Mouse (Mus musculus): ENCODE results near the gene Cdh12. TPM values are rescaled to one million over a fixed set of nuclear protein-coding genes. Genes with fewer than 3 reads are reported as not detected.
"Not testable (repeated sequence)": the region's sequence is repeated elsewhere in the genome, so short reads cannot be mapped to it uniquely, and the experiment has no call there.

Gene Cdh12
- total RNA-seq (2022), result not detected

GRCm38 (mm10) chr15:20448861-20449663 is at the start of gene Cdh12:
Cdh12 (plus strand) TSS chr15:20449265.
- DNase-seq (ENCODE audit: low spot score in 2 of 2), result no peak

GRCm38 (mm10) chr15:20403596-20403995 is 45.5 kb upstream of the Cdh12 start:
- no peak for DNase-seq (ENCODE audit: low spot score in 2 of 2)

- no peak for DNase-seq (ENCODE audit: low spot score in 2 of 2)
These were observed 35.7 kb upstream of the Cdh12 start for GRCm38 (mm10) chr15:20413397-20413796.

- no peak for DNase-seq (ENCODE audit: low spot score in 2 of 2)
These were observed 12.7 kb upstream of the Cdh12 start for GRCm38 (mm10) chr15:20436356-20436755.

- DNase-seq (ENCODE audit: low spot score in 2 of 2), result no peak
These were observed 1.5 kb downstream of the Cdh12 start for GRCm38 (mm10) chr15:20450558-20450957.

- DNase-seq (ENCODE audit: low spot score in 2 of 2), result no peak
These were observed 9.4 kb downstream of the Cdh12 start for GRCm38 (mm10) chr15:20458508-20458907.

- DNase-seq (ENCODE audit: low spot score in 2 of 2), result no peak
These were observed 13.4 kb downstream of the Cdh12 start for GRCm38 (mm10) chr15:20462500-20462899.

- no peak for DNase-seq (ENCODE audit: low spot score in 2 of 2)
These were observed 14.5 kb downstream of the Cdh12 start for GRCm38 (mm10) chr15:20463601-20464000.

GRCm38 (mm10) chr15:20550979-20551378 is 101.9 kb downstream of the Cdh12 start:
- DNase-seq (ENCODE audit: low spot score in 2 of 2), result no peak

- DNase-seq (ENCODE audit: low spot score in 2 of 2), result no peak
These were observed 121.9 kb downstream of the Cdh12 start for GRCm38 (mm10) chr15:20571012-20571411.

GRCm38 (mm10) chr15:20582567-20583075 is 133.6 kb downstream of the Cdh12 start:
- no peak for DNase-seq (ENCODE audit: low spot score in 2 of 2)

- DNase-seq (ENCODE audit: low spot score in 2 of 2), result no peak
These were observed 142.5 kb downstream of the Cdh12 start for GRCm38 (mm10) chr15:20591599-20591998.

GRCm38 (mm10) chr15:20605751-20606150 is 156.7 kb downstream of the Cdh12 start:
- not testable (repeated sequence) for DNase-seq (ENCODE audit: low spot score in 2 of 2)

- no peak for DNase-seq (ENCODE audit: low spot score in 2 of 2)
These were observed 185.5 kb downstream of the Cdh12 start for GRCm38 (mm10) chr15:20634593-20634992.

- no peak for DNase-seq (ENCODE audit: low spot score in 2 of 2)
These were observed 190.1 kb downstream of the Cdh12 start for GRCm38 (mm10) chr15:20639155-20639554.

- no peak for DNase-seq (ENCODE audit: low spot score in 2 of 2)
These were observed 193.9 kb downstream of the Cdh12 start for GRCm38 (mm10) chr15:20642905-20643414.

GRCm38 (mm10) chr15:20660221-20660620 is 211.2 kb downstream of the Cdh12 start:
- no peak for DNase-seq (ENCODE audit: low spot score in 2 of 2)

- no peak for DNase-seq (ENCODE audit: low spot score in 2 of 2)
These were observed 217.6 kb downstream of the Cdh12 start, which contains the start of gene Acot10 for GRCm38 (mm10) chr15:20666650-20667049. Acot10 (minus strand) TSS chr15:20666750.

- no peak for DNase-seq (ENCODE audit: low spot score in 2 of 2)
These were observed 218.3 kb downstream of the Cdh12 start for GRCm38 (mm10) chr15:20667350-20667749.

GRCm38 (mm10) chr15:20667989-20668388 is 218.9 kb downstream of the Cdh12 start:
- DNase-seq (ENCODE audit: low spot score in 2 of 2), result no peak

GRCm38 (mm10) chr15:20669507-20669906 is 220.4 kb downstream of the Cdh12 start:
- not testable (repeated sequence) for DNase-seq (ENCODE audit: low spot score in 2 of 2)

GRCm38 (mm10) chr15:20682719-20683118 is 233.7 kb downstream of the Cdh12 start:
- DNase-seq (ENCODE audit: low spot score in 2 of 2), result no peak

GRCm38 (mm10) chr15:20684200-20684599 is 235.1 kb downstream of the Cdh12 start:
- no peak for DNase-seq (ENCODE audit: low spot score in 2 of 2)

Measured in gastrocnemius, adult 8-10 months (tissue).